Mouse (Mus musculus) spleen, postnatal 10 days (tissue): ENCODE results near the gene Rln1.

Experiments
- DNase-seq, 2 experiments: peaks; one replicate each; pipeline ENCODE4 v3.0.0; 2021 to 2022; ENCODE audit warnings: low spot score in 2 of 2

Rln1 gene

GRCm38 (mm10) chr19:29296166-29296565 is 38.3 kb downstream of the Rln1 start:
- no peak for DNase-seq

GRCm38 (mm10) chr19:29294756-29295155 is 39.7 kb downstream of the Rln1 start:
- no peak for DNase-seq

GRCm38 (mm10) chr19:29292546-29292945 is 41.9 kb downstream of the Rln1 start:
- no peak for DNase-seq

- DNase-seq = no peak
Observed at GRCm38 (mm10) chr19:29291532-29291931, 42.9 kb downstream of the Rln1 start.

GRCm38 (mm10) chr19:29287863-29288262 is 46.6 kb downstream of the Rln1 start:
- no peak for DNase-seq

GRCm38 (mm10) chr19:29285451-29285869 is 49.0 kb downstream of the Rln1 start:
- DNase-seq = no peak
